Mouse (Mus musculus) layer of hippocampus, adult 11-12 months (tissue): ENCODE results near the gene Tbl2.

Experiments used
- DNase-seq: peaks from one replicate; pipeline ENCODE4 v3.0.0; 2022; ENCODE audit warnings: low spot score

The Tbl2 gene

GRCm38 (mm10) chr5:135149053-135149819 is at the start of gene Tbl2:
Tbl2 (plus strand) TSS chr5:135149657.
- peak; percentile 98 for DNase-seq

DNA sequence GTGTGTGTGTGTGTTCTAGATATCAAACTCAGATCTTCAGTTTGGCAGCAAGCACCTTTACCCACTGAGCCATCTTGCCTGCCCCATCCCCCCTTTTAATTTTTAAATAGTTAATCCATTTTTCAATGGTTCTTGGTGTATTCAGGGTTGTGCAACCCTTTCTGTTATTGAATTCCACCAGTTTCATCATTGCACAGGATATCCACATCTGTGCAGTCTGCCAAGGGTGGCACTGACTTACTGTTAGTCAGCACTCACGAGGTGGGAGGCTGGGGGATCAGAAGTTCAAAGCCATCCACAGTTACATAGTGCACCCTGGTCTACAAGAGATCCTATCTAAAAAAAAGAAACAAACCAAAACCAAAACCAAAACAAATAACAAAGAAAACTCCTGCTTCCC is 48.5 kb upstream of the Tbl2 start:
- no peak for DNase-seq

DNA sequence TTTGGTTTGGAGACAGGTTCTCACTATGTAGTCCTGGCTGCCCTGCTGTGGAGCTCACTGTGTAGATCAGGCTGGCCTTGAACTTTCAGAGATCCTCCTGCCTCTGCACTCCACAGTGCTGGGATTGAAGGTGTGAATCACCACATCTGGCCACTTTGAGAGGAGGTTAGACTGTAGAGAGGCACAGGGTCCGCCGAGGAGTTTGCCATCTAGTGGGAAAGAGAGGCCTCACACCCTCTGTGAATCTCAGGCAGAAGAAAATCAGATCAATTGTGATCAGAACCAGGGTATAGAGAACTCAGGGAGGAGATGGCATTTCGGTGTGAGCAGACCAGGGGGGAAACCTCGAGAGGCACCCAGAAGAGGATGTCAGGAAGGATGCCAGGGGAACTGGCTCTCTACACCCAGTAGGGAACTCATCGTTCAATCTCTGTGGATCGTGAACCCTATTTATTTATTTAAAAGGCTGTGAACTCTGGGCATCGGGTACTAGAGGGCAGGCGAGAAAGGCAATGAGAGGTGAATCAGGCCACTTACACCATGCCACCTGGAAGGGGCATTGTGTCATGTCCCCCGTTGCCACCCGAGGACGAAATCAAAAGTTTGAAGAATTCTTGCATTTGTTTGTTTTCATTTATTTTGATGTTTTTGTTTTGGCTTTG is 45.3 kb upstream of the Tbl2 start:
- DNase-seq: no peak

DNA sequence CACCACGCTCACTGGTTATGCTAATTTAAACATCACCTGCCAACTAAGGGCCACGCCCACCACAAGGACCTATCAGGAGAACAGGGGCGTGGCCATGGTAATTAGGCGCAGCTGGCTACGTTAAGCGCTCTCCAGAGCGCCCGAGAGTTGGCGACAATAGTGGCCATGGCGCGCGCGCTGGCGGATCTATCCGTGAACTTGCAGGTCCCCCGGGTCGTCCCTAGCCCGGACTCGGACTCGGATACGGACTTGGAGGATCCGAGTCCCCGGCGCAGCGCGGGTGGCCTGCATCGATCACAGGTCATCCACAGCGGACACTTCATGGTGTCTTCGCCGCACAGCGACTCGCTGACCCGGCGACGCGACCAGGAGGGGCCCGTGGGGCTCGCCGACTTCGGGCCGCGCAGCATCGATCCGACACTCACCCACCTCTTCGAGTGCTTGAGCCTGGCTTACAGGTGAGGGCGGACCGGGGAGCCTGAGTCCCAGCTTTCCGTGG is 42.6 kb upstream of the Tbl2 start:
- peak; percentile 66 for DNase-seq

DNA sequence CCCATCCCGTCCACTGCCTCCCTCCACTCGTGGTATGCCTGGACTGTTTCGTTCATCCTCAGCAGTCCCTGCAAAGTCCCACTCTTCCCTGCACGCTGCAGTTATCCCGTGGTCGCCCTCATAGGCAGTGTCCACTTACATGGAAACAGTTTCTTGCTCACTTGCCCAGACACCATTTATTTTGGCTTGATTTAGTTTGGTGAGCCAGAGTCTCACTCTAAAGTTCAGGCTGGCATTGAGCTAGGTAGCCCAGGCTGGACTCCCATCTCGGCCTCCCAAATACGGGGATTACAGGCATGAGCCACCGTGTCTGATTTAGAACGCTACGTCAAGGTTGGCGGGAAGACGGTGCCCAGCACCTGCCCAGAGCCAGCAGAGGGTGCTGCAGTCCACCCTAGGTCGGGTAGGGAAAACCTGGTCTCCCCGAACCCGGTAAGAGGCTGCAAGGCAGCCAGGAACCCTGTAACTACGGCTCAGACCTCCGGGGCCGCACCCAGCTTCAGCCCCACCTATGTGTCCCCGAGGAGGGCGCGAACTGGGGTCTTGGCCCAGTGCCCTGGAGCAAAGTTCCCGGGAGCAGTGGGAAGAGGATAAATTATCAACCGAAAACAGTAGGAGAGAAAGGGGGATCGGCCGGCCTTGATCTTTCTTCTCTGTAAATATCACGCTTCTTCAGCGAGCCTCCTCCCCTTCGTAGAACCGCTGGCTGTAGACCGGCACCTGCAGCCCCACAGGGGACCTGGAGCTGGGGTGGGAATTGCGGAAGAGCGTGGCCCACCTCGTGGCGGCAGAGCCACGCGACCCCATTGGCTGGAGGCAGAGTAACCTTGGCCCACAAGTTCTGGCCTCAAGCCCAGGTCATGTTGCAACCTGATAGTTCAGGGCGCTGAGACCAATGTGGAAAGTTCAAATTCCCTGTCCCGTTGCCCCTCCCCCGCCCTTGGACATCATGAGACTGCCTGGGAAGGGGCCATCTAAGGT is 41.6 kb upstream of the Tbl2 start:
- no peak for DNase-seq

DNA sequence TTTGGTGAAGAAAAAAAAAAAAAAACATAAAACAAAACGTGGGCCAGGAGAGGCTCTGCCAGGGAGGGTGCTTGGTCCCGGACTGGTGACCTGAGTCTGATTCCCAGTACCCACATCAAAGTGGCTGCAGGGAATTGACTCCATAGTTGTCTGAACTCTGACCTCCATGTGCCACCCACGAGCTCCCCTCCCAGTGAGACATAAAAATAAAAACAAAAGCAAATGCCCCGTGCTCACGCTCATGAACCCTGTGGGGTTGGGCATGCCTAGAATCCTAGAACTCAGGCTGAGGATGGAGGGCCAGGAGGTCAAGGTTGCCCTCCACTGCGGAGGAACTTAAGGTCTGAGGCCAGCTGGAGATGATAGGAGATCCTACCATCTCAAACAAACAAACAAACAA is 40.4 kb upstream of the Tbl2 start:
- DNase-seq: no peak

- no peak for DNase-seq
Observed at GRCm38 (mm10) chr5:135109426-135109825, 40.0 kb upstream of the Tbl2 start.

GRCm38 (mm10) chr5:135109976-135110375 is 39.5 kb upstream of the Tbl2 start:
- no peak for DNase-seq

GRCm38 (mm10) chr5:135113782-135114181 is 35.7 kb upstream of the Tbl2 start:
- DNase-seq: no peak

DNA sequence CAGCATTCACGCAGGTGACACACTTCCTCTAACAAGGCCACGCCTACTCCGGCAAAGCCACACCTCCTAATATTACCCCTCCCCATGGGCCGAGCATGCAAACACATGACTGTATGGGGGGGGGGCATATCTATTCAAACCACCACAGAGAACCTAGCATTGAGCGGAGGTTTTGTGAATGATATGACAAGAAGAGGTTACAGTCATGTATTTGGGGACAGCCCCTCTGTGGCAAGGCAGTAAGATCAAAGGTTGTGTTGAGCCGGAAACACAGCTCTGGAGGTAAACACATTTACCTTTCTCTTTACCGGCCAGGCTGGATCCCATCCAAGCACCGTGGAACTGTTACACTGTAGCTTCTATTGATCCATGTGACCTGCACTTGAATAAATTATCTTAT is 34.2 kb upstream of the Tbl2 start:
- DNase-seq: no peak

DNA sequence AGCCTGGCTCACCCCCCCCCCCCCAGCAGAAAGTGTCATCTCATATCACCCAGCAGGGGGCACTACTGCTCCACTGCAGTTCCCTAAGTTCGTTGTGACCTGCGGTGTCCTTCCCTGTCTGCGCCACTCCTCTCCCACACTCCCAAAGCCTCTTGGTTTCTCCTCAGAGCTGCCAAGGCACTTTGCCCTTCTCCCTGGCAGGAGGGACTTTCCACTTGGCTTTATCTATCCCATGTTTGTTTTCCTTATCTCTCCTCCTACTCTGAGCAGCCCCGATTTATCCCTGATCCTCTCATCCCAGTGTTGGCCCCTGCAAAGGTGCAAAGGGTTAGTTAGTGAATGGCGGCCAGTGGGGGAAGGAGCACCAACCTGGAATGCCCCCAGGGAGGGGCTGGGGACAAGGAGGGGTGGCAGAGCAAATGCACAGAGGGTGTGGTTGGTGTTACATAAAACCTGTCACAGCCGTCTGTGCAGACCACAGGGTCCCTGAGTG is 30.8 kb upstream of the Tbl2 start:
- peak; percentile 64 for DNase-seq

- no peak for DNase-seq
Observed at GRCm38 (mm10) chr5:135120753-135121152, 28.7 kb upstream of the Tbl2 start.

DNA sequence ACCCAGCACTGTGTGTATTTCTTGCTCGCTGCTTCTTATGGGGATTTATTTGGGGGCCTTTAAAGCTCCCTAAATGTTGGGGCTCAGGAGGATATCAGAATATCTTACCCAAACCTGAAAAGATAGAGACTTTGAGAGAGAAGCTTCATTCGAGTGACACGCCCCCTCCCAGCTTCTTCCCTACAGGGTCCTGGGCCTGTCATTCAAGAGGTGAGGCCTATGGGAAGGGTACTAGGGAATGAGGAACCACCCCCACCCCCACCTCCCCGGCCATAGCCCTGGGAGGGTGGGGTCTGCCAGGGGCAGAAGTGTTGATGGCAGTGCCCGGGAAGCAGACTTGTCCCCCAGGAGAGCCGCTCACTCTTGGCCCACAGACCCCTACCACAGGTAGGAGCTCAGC is 23.3 kb upstream of the Tbl2 start:
- peak; percentile 58 for DNase-seq

- DNase-seq: peak; percentile 28
Observed at GRCm38 (mm10) chr5:135127669-135128068, 21.8 kb upstream of the Tbl2 start.

GRCm38 (mm10) chr5:135129747-135130146 is 19.7 kb upstream of the Tbl2 start:
- no peak for DNase-seq

- DNase-seq: peak; percentile 36
Observed at GRCm38 (mm10) chr5:135133736-135134405, 15.6 kb upstream of the Tbl2 start.

DNA sequence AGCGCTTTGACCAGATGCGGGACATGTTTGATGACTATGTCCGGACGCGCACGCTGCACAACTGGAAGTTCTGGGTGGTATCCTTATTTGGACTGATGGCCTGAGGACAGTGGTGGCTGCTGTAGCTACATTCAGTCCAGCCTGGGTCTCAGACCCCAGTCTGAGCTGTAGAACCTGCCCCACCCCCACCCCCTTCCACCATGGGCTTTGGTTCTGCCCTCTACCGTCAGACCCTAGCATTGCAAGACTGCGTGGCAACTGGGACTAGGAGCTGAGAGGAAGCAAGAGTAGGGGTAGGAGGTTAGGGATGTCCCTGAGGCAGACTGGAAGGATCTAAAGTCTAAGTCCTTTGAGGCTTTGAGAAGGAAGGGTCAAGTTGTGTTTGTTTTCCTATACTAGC is 14.9 kb upstream of the Tbl2 start:
- DNase-seq: peak; percentile 27

- DNase-seq: no peak
Observed at GRCm38 (mm10) chr5:135139881-135140280, 9.6 kb upstream of the Tbl2 start.

DNA sequence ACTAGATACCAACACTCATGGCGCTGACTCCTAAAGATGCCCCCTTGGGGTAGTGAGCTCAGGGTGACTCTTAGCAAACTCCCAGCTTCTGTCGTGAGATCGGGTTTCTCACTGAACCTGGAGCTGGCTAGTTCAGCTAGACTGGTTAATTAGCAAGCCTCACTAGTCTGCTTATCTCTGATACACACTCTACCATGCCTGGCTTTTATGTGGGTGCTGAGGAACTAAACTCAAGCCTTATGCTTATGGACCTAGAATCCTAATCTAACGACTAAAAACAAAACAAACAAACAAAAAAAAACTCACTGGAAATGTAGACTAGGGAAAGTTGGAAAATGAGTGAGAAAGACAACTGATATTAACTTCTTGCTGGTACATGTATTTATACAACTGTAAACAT is 5.0 kb upstream of the Tbl2 start:
- DNase-seq: no peak

DNA sequence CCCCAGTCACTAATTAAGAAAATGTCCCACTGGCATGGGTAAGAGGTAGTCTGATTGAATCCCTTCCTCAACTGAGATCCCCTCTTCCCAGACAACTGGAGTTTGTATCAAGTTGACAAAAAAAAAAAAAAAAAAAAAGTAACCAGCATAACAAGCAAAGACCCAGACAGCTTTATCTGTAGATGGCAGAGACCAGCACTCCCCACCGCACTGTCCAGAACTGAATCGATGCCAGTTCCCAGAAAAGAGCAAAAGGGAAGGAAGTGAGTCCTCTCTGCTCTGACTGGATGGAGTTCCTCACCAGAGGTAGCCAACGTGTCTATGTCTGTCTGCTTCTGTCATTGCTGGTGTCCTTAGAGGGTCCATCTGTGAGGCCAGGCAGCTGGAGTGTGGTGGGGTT is 3.9 kb upstream of the Tbl2 start:
- peak; percentile 29 for DNase-seq

GRCm38 (mm10) chr5:135145955-135146354 is 3.5 kb upstream of the Tbl2 start:
- no peak for DNase-seq

GRCm38 (mm10) chr5:135148715-135149052 is 773 bp upstream of the Tbl2 start:
- no peak for DNase-seq
